Mouse (Mus musculus) stomach, postnatal 0 days (tissue): Measurements from ENCODE around the gene Rab3d.

Experiments used
- CTCF ChIP-seq: IDR thresholded peaks from 2 replicates; pipeline ENCODE4 v1.5.1; 2016; ENCODE audit warnings: antibody characterized with exemption, low read depth, mild to moderate bottlenecking, moderate library complexity
- EP300 ChIP-seq: optimal IDR thresholded peaks from 2 replicates; pipeline ENCODE3; 2016; ENCODE audit warnings: antibody characterized with exemption

DNA sequence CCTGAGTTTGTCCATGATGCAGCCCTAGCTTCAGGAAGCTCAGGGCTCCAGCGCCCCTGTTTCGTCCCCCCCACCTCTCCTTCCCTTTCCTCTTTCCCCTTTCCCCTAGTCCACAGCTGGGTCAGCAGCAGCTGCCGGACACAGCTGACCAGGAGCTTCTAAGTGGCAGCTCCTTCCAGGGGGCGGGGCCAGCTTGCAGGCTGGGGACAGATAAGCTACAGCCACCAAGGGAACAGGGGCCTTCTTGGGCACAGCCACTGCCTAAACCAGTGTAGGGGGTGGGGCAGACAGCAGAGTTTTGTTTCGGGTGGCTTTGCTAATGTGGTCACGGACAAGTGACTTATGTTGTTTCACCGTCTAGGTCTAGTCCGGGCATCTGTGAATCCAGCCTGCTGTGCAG, 45.4 kb upstream of the Rab3d start, which contains the start of gene Epor:
- no peak for TF ChIP-seq CTCF
- TF ChIP-seq EP300: no peak
